In the genomic region with DNA sequence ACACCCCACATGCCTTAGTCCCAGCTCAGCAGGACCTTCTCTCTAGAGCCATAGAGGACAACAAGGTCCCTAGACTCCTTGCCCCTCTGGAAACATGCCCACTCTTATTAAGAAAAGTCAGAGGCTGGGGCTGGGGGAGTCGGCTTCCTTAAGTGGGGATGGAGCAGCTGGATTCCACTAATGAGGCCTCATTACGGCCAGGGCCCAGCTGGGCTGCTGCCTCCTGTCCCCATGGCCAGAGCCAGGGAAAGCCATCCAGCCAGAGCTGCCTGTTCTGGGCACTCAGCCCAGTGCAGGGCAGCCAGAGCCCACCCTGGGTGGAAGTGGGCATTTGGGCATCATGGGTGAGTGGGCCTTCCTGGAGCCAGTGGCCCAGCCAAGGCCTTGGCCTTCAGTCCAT, we compare ENCODE assay signal across 11 mouse cellular contexts. TPM values are rescaled to one million over a fixed set of nuclear protein-coding genes. Genes with fewer than 3 reads are reported as not detected.
DNase-seq lines count a peak whose midpoint lies in the region.
"Had no signal": no experiment of that assay in that cellular context is flagged by ENCODE, and none has a peak within 500 bp of the region (broad histone marks: within the 10 kb centered on the region; RNA-seq: fewer than 3 reads in every experiment).

No protein-coding gene starts in this region.

- DNase-seq in cerebellum, adult 9-11 months: peak; percentile 53
- DNase-seq in cerebellum, adult 9-10 months: no peak
- peak; percentile 45 to 48 for DNase-seq in left cerebral cortex, postnatal 25 days (ENCODE audit: low spot score in 2 of 2)
- DNase-seq in left cerebral cortex, postnatal 36 days (ENCODE audit: low spot score in 2 of 2): no peak
- DNase-seq in testis, postnatal 10 days (ENCODE audit: low spot score): peak; percentile 46
- DNase-seq in testis, postnatal 14 days (ENCODE audit: low spot score): no peak
- DNase-seq in heart, adult 11 months: no peak
- no peak for DNase-seq in spleen, postnatal 14 days (ENCODE audit: low spot score in 2 of 2)
- DNase-seq: gastrocnemius, postnatal 10 days; heart, postnatal 4 days; spleen, adult 18-20 months had no signal

- intact Hi-C loops in left cerebral cortex, postnatal 25 days (cut with DNase I): no loop called here
- intact Hi-C loops in left cerebral cortex, postnatal 36 days (cut with DNase I): no loop called here

RNA-seq across cellular contexts. Expression of gene Slc6a9, which starts 12.7 kb away (rescaled TPM):
- total RNA-seq in left cerebral cortex, postnatal 25 days (2021): 10 to 100 TPM; 31.7 to 40.9 TPM
- total RNA-seq in left cerebral cortex, postnatal 36 days (2021): 10 to 100 TPM; 38.1 to 40.4 TPM

RNA-seq across cellular contexts. Expression of gene Ccdc24, which starts 25.3 kb away (rescaled TPM):
- total RNA-seq in left cerebral cortex, postnatal 25 days (2021): 1 to 10 TPM; 1.3 to 1.4 TPM
- total RNA-seq in left cerebral cortex, postnatal 36 days (2021): 1 to 10 TPM in 1 of 2 experiments, under 1 TPM in 1; 0.79 to 1.2 TPM

RNA-seq across cellular contexts. Expression of gene B4galt2, which starts 36.3 kb away (rescaled TPM):
- 100 to 1,000 TPM; 107 to 116 TPM for total RNA-seq in left cerebral cortex, postnatal 25 days (2021)
- 100 to 1,000 TPM in 1 of 2 experiments, 10 to 100 TPM in 1; 95.6 to 107 TPM for total RNA-seq in left cerebral cortex, postnatal 36 days (2021)

RNA-seq across cellular contexts. Expression of gene Atp6v0b, which starts 40.1 kb away (rescaled TPM):
- total RNA-seq in left cerebral cortex, postnatal 25 days (2021): 100 to 1,000 TPM; 460 to 484 TPM
- 100 to 1,000 TPM; 432 to 445 TPM for total RNA-seq in left cerebral cortex, postnatal 36 days (2021)

RNA-seq across cellular contexts. Expression of gene Dph2, which starts 44.8 kb away (rescaled TPM):
- total RNA-seq in left cerebral cortex, postnatal 25 days (2021): 10 to 100 TPM in 1 of 2 experiments, 1 to 10 TPM in 1; 9.6 to 10.5 TPM
- total RNA-seq in left cerebral cortex, postnatal 36 days (2021): 10 to 100 TPM in 1 of 2 experiments, 1 to 10 TPM in 1; 6.6 to 10.8 TPM

Comparison
In these comparisons a context has a peak if more than half of its experiments do, and no peak if none do; other contexts are left out.
1. DNase-seq: peak in cerebellum, adult 9-11 months (single experiment), left cerebral cortex, postnatal 25 days (2 of 2) and testis, postnatal 10 days (single experiment); none in cerebellum, adult 9-10 months (single experiment), left cerebral cortex, postnatal 36 days (0 of 2), testis, postnatal 14 days (single experiment), heart, adult 11 months (single experiment) and spleen, postnatal 14 days (0 of 2).